Mouse (Mus musculus) lung, adult 2 months (tissue): ENCODE data around the gene Aldh8a1.

Experiments used
- CTCF ChIP-seq: fragments of 200-500 bp; IDR thresholded peaks from 2 replicates; pipeline ENCODE4 v1.5.1; 2011; ENCODE audit warnings: mild to moderate bottlenecking, low read length, control low read depth; ENCODE audit not compliant: insufficient read depth
- POLR2A ChIP-seq: fragments of 200-500 bp; IDR thresholded peaks from 2 replicates; pipeline ENCODE4 v1.6.1; 2011; ENCODE audit warnings: low read depth, mild to moderate bottlenecking, control low read depth, low read length, borderline replicate concordance; ENCODE audit errors: extremely low read depth

GRCm38 (mm10) chr10:21427996-21428395 lies 50.9 kb downstream of the Aldh8a1 start:
- no peak for TF ChIP-seq POLR2A
- TF ChIP-seq CTCF = no peak
